Mouse (Mus musculus): Measurements from ENCODE around the gene Gorasp1.

The Gorasp1 gene

DNA sequence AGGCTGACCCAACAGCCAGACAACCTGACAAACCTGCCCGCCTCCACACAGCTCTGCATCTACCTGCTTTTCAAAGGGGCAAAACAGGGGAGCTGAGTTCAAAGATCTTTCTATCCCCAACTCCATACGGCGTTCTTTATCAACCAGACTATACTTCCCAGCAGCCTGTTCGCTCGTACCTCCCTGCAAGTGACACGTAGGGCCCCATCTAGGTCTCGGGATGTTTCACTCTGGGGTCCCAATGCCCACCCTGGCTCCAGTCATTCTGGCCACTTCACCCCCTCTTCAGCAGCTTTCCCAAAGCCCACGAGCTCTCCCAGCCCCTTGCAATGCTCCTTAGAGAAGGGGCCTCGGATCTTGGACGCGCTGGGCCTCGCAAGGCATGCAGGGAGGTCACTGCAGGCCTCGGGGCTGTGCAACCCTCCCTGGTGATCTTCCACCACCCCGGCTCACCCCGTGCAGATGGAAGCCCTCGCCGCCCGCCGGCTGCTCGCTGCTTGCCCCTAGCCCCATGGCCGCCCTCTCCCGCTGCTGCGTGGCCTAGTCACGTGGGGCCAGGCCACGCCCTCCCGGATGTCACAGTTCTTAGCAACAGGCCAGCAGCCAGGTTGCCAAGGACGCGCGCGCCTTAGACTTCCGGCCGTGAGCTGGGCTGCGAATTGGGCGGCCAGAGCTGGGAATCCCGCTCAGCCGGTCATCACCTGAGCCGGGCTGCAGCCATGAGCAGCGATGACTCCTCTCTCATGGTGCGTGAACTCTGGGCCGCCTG, at the start of gene Gorasp1, which contains the start of gene Ttc21a:
Gene Gorasp1 (minus strand): TSS at position 561 of the 769 bp plus-strand sequence.
Gene Ttc21a (plus strand): TSS at position 602 of the 769 bp plus-strand sequence.
- peak; percentile 94 for DNase-seq (ENCODE audit: low spot score)

DNA sequence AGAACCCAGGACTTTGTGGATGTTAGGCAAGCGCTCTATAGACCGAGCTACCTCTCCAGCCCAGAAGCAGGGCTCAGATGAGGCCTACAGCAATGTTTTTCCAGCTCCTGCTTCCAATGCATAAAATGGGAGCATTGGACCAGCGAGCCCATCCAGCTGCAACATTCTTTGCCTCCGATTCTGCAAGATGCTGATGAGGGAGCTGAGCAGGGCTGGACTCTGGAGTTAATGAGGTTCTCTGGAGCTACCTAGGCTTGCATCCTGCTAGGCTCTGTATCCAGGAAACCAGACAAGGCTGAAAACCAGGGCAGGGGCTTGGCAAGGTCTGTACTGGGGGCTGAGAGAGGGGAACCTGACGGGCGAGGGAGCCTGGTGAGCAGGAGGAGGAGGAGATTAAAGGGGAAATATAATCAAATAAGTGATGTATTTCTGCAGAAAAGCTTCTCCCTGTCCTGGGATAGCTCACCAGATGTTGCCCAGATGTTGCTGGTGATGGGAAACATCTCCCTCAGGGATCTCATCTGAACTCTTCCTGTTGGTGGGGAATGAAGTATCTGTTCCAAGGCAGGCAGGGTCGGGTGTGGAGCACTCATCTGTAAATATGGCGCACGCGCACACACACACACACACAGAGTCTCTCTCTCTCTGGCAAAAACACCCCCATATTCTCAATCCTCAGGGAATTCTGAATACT, 48.7 kb upstream of the Gorasp1 start:
- DNase-seq (ENCODE audit: low spot score) = no peak

DNA sequence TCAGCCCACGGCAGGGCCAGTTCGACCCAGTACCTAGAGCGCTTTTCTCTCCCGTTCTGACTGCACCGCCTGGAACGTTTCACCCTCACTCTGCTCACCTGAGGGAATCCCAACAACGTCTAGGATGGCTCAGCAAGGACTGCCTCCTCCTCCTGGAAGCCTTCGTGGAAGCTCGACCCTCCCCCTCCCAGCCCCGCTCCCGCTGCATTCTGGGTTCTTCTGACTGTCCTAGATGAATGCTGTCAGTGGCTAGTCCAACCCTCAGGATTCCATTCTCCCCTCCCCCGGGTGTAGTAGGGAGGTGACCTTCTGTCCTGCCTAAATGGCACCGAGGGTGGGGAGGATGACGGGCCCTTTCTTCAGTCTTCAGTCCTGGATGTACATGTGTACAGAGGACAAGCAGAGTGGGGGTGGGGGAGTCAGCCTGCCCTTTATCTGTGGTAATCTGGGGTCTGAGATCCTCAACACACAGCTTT, 47.2 kb upstream of the Gorasp1 start, which contains the start of gene Csrnp1:
Gene Csrnp1 (minus strand): TSS at position 123 of the 476 bp plus-strand sequence.
- no peak for DNase-seq (ENCODE audit: low spot score)

DNA sequence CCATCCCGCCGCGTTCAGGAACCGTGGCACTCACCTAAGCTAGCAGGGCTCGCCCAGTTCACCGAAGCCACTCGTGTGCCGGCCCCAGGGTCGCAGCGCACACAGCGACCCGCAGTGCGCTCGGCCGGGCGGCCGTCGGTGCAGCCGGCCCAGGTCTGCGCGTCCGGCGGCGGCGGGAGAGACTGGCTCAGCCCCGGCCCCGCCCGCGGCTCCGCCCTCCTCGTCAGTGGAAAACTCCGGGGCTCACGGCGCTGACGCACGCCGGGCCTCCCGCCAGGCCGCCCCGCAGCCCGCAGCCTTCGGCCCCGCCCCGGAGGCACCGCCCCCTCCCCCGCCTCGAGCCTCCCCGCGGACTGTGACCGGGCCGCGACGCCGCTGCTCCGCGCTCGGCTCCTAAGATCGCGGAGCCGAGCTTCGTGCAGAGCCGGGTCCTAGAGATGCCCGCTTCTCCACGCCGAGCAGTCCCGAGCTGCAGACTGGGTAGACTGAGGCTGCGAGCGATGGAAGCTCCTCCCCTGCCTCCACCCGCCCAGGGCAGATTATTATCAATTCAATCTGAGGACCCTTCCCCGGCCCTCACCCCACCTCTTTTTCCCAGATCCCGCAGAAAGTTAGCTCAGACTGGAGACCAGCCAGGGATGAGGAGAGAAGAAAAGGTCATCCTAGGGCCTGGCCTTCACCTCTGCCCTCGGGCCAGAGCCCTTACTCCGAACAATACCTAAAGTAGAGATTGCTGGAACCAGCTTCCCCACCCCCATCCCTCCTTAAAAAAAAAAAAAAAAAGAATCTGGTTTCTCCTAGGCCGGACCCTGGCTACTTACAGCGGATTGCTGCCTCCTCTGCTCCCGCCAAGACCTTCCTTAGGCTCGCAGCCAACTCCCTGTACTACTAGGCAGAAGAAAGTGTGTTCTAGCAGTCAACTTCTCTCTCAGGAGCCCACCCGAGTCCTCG, 46.5 kb upstream of the Gorasp1 start:
- peak; percentile 91 for DNase-seq (ENCODE audit: low spot score)

DNA sequence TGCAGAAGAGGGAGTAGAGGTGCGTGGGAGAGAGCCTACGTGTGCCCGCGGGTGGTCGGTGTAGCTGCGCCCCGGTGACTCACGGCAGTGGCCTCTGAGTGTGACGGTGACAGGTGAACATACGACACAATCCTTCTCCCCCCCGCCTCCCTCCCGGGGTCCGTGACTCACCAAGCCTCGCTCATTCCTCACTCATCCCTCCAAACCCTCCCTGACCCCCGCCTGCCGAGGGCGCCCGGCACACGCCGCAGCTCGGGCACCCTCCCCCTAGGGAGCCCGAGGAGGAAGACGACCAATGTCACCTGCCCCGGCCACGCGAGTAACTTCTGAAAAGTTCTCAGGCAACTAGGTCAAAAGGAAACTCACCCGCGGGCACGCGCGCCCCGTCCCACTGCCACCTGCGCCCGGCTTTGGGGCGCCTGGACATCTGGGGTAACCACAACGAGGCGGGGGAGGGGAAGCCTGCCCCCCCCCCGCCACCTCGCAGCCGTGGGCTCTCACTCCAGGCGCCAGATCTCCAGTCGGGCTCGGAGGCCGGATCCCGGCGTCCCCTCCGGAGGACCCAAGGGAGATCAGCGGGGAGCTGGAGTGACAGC, 45.7 kb upstream of the Gorasp1 start:
- peak; percentile 34 for DNase-seq (ENCODE audit: low spot score)

DNA sequence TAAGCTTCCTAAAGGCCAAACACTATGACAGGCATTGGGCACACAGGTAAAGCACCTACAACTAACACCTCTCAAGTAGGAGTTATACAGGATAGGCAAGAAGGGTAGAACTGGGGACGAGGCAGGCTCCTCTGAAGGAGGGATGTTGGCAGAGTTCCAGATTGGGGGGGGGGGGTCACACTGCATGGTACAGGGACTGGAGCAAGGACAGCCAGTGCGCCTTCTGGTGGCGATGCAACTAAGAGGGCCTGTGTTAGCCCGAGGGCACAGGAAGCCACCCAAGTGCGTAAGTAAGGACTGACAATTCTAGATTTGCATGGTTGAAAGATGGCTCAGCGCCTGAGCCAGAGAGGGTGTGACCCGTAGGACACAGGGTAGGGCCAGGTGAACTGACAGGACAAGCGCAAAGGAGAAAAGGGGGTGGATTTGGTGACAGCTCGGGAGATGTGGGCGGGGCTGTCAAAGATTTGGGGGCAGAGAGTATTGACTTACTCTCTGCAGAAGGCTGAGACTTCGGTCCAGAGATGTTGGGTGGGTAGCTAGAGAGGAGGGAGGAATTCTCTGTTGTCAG, 45.0 kb upstream of the Gorasp1 start:
- peak; percentile 51 for DNase-seq (ENCODE audit: low spot score)

DNA sequence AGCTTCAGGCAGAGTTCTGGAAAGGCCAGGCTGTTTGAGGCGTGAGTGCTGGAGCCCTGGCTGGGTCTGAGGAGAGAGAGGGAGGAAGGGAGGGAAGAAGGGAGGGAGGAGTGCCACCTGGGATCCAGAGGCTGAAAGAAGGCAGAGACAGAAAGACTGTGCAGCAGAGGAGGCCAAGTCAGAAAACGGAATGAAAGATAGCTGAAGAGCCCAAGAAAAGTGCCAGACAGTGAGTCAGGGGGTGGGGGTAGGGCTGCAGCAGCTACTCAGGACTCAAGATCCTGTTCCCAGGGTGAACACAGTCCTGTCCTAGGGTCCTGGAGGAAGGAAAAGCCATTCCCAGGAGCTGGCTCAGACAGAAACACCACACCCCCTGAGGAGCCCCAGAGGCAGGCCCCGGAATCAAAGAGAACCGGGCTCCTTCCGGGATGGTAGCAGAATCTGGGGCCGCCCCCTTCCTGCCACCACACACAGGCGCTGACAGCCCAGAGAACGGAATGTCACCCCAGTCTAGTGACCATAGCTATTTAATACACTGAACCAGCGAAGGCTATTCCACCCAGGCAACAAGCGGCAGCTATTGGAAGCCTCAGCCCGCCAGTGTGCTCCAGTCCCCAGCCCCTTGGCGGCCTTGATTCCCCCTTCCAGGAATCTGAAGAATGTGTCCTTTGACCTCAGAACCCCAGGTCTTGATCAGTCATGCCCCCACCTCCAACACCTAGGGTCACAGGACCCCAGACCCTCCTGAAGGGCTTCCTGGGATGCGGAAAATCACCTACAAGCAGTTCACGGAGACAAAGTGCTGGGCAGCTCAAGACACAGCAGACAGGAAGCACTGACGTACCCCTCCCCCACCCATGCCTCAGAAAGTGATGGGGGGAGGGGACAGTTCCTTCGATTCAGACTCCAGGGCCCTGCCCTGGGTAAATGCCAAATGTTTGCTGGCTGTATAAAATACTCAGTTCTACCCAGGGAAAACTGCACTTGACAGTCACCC, 44.1 kb upstream of the Gorasp1 start:
- peak; percentile 50 for DNase-seq (ENCODE audit: low spot score)

DNA sequence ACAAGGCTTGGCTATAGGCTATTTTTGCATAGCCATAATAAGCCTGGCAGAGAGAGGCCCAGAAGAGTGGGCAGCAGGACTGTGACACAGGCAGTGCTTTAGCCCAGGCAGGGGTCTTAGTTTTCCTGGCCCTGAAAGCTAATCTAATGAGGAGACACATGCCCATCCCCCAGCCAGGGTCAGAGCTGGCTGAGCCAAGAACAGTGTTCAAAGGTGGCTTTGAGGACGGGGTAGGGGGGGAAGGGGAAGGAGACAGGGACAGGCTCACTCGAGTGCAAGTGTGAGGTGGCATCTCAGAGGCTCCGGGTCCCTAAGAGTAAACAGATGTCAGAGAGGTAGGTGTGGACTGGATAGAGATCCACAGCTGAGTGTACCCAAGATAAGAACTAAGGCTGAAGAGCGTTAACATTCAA, 43.4 kb upstream of the Gorasp1 start:
- DNase-seq (ENCODE audit: low spot score) = no peak

DNA sequence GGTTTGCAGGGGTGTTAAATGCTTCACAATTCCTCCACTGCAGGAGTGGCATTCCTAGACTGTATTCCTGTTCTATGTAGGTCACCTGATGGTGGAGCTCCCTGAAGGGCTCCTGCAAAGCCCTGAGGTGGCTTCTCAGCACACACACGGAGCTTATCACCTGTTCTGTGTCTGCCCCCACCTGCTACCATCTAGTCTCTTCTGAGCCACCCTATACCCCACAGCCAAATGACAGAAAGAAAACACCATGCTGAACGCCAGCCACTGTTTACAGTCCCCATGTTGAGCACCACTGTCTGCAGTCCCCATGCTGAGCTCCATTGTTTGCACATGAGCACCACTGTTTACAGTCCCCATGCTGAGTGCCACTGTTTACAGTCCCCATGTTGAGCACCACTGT, 42.4 kb upstream of the Gorasp1 start:
- DNase-seq (ENCODE audit: low spot score) = no peak

DNA sequence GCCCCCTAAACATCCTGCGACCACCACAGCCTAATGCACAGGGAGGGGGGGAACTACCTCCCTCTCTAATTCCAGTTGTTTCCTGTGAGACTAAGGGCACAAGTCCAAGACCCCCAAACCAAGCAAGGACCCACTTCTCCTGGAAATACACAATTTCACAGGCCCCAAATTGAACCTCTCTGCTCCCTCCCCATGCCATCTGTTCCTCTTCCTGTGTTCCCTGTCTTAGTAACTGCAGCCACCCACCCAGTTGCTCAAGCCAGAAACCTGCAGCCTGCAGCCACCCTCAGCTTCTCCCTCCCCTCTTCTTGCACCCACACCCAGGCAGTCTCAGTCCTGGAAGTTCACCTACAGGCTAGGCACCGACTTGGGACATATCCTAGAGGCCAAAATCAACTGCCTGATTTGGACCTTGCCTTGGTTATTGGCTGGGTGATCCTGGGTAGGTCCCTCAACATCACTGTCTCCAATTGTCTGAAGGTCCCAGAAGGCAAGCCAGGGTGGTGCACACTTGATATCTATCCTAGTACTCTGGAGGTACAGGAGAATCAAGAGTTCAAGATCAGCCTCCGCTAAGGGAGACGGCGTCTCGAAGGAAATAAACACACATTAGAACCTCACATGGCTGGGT, 41.6 kb upstream of the Gorasp1 start:
- no peak for DNase-seq (ENCODE audit: low spot score)

DNA sequence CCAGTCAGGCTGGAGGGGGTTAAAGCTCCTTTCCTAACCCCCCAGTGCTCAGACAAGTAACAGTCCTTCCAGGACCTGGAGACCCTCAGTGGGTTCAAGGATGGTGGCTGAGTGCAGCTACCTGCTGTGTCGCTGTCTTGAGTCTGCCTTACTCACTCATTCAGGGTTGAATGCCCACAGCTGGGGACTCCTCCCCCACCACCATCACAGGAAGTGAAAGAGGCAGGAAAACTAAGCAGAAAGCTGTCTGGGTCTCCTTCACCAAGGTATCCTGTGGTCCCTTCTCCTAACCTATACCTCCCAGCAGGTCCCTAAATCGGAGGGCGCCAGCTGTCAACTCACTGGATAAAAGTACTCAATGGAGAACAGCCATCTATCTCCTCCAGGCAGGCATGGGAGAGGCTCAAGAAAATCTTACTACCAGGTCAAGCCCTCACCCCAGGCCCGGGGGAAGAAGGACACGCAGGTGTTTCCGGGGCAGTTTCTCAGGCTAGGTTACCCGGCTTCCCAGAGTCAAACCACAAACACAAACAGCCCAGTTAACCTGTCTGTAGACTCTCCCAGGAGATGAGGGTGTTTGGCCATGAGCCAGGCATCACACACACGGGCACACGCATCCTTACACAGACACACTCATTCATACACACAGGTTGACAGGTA, 40.9 kb upstream of the Gorasp1 start:
- no peak for DNase-seq (ENCODE audit: low spot score)

DNA sequence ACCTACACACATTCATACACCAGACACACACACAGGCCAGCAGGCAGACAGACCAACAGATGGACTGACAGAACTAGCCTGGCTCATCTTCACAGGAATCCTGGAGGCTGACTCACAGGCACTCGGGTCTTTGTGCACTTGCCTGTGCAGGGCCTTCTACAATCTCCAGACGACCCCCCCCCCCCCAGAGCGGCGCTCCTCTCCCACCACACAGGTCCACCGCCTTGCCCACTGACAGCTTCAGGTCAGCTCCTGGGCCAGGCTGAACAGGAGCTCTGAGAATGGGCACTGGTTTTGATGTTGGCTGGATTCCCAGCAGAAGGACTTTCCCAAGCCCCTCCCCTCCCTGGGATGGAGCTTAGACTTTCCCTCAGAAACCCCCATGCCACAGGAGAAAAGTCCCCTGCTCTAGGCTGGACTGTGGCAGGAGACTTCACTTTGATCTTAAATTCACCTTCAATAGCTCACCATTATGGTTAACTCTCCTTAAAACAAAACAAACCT, 40.2 kb upstream of the Gorasp1 start:
- DNase-seq (ENCODE audit: low spot score) = no peak

DNA sequence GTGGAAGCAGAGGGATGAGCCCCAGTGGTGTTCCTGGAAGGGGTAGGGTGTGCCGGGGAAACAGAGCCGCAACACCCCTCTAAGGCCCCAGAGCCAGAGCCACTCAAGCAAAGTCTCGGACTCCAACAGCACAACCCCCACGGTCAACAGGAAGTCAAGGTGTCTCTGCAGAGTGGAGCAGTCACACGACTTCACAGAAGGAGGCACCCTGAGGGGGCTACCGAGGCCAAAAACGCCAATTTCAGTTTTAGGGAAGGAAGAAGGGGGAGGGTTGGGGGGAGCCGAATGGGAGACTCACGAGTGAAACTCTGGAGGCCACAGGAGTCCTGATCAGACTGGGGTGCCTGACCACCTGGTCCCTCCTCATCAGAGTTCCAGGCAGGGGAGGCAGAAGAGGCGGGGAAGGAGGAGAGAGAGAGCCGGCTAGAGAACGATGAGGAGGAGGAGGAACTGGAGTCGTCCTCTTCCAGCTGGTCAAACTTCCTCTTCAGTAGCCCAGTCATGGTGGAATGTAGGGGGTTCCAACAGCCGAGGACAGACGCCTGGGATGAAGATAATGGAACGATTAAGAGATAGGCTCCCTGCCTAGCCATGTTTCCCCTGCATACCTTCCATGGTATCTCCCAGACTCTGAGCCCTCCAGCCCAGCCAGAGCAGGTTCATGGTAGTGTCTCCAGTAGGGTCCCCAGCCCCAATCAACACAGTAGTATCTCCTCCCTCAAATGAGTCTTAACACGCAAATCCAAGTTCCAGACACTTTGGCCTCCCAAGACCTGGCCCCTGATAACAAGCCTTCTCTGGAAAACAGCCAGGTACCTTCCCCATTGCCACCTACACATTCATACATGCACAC, 39.6 kb upstream of the Gorasp1 start:
- no peak for DNase-seq (ENCODE audit: low spot score)

DNA sequence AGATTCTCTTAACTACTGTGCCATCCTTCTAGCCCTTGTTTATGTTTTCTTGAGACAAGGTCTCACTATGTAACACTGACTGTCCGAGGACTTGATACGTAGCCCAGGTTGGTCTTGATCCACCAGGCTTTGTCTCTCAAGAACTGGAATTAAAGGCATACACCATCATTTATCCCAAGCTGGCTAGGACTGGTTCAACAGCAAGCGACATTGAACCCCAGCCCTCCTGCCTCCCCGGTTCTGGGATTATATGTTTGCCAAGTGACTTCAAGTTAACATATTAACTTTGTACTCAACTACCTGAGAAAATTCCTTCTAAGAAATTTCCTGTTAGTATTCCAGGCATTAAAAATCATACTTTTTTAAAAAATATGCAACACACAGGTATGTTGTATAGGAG, 37.9 kb upstream of the Gorasp1 start:
- no peak for DNase-seq (ENCODE audit: low spot score)

DNA sequence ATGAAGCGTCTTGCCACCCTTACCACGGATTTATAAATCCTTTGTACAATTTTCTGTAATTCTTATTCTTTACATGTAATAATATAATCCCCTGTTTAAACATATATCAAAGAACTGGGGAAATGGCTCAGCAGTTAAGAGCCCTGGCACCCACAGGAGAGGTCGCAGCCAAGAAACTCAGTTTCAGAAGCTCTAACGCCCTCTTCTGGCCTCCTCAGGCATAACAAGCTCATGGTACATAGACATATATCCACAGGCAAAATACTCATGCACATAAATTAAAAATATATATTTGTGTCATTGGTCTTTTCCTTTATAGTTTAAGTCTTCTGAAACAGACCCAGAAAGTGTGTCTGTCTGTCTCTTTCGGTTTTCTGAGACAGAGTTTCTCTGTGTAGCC, 37.2 kb upstream of the Gorasp1 start:
- no peak for DNase-seq (ENCODE audit: low spot score)

DNA sequence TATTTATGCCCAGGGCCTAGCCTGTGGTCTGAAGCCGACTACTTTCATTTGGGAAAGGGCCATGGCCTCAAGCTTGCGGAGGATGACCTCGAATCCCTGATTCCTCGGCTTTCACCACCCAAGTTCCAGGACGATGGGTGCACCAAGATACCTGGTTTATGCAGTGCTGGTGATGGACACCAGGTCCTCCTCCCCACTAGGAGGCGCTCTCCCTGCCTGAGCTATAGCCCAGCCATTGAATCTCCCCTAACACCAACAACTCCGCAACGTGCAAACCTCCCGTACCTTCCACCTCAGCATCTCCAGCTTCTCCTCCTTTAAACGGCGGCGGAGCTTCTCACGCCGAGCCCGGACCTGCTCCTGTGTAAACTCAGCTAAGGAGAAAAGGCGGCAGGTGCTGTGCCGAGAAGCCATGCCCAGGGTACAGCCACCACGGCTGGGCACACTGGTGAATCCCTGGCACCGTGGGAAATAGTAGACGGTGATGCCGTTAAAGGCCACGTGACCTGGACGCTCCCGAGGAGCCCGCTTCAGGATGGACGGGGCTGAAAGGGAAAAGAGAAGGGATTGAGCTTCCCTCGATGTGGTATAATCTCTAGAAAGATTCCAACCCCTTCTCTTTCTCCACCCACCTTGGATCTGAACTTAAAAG, 36.6 kb upstream of the Gorasp1 start:
- DNase-seq (ENCODE audit: low spot score) = no peak

DNA sequence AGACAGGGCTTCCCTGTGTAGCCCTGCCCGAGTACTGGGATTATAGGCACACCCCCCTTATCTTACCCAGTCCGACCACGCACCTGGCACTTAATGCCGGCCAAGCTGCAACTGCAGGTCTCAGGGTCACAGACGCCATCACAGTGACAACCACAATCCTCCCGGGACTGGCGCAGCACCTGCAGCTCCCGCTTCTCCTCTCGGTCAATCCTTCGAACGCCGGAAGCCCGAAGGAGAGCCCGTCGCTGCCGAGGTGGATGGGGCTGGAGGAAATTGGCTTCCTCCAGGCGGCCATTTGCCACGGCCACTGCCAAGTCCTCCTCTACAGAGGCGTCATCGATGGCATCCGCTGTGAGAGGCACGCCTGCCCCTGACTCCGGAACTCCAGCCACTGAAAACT, 35.9 kb upstream of the Gorasp1 start:
- no peak for DNase-seq (ENCODE audit: low spot score)
